Mouse (Mus musculus) limb, embryonic 12.5 days (tissue): Measurements from ENCODE around the gene Plk2. TPM values are rescaled to one million over a fixed set of nuclear protein-coding genes. Genes with fewer than 3 reads are reported as not detected.
"Not testable (repeated sequence)": the region's sequence is repeated elsewhere in the genome, so short reads cannot be mapped to it uniquely, and the experiment has no call there.

Source experiments
- ATAC-seq: fragments of 200-750 bp; cut with Nextera tagmentation; 2 replicates; pipeline ENCODE4 v1.8.0; 2017; ENCODE audit warnings: low read depth, moderate TSS enrichment; ENCODE audit not compliant: insufficient number of reproducible peaks, insufficient read depth, low FRiP score, low TSS enrichment
- H3K27ac ChIP-seq: fragments of 300-500 bp; sonication (generic); 2 replicates; pipeline ENCODE4 v1.5.1; 2016; ENCODE audit warnings: mild to moderate bottlenecking, moderate library complexity
- H3K27me3 ChIP-seq: fragments of 300-500 bp; sonication (generic); 2 replicates; pipeline ENCODE4 v1.6.1; 2016; ENCODE audit warnings: mild to moderate bottlenecking, moderate library complexity
- H3K36me3 ChIP-seq: fragments of 300-500 bp; sonication (generic); 2 replicates; pipeline ENCODE4 v1.6.1; 2016; ENCODE audit warnings: mild to moderate bottlenecking, moderate library complexity
- H3K4me1 ChIP-seq: fragments of 300-500 bp; sonication (generic); replicated peaks from 2 replicates; pipeline ENCODE4 v1.6.1; 2016
- H3K4me2 ChIP-seq: fragments of 300-500 bp; sonication (generic); 2 replicates; pipeline ENCODE4 v1.6.1; 2016; ENCODE audit warnings: mild to moderate bottlenecking, moderate library complexity
- H3K4me3 ChIP-seq: fragments of 300-500 bp; sonication (generic); replicated peaks from 2 replicates; pipeline ENCODE4 v1.5.1; 2016; ENCODE audit warnings: mild to moderate bottlenecking
- H3K9ac ChIP-seq: fragments of 300-500 bp; sonication (generic); replicated peaks from 2 replicates; pipeline ENCODE4 v1.6.1; 2016; ENCODE audit warnings: mild to moderate bottlenecking, moderate library complexity
- H3K9me3 ChIP-seq: fragments of 300-500 bp; sonication (generic); 2 replicates; pipeline ENCODE4 v1.6.1; 2016; ENCODE audit warnings: mild to moderate bottlenecking, moderate library complexity
- WGBS: fragments of 180-500 bp; shearing (Covaris S2); methylation state at CpG from one replicate; pipeline ENCODE4 v1.1.7; 2016; 5-methylcytosine and 5-hydroxymethylcytosine counted together
- polyA plus RNA-seq: library from polyadenylated mRNA; unstranded; fragments of >200 nt; fragmentation: Nextera tagmentation; extraction: Ambion mirVana; gene quantifications from 2 replicates; pipeline ENCODE4 v1.2.1, GENCODE M21; 2016

Plk2 gene
- polyA plus RNA-seq, 1 experiment from 2014 or later = 168 TPM

- no peak overlapping the region for H3K27ac ChIP-seq
- no peak overlapping the region for H3K4me3 ChIP-seq
- no peak overlapping the region for H3K9ac ChIP-seq
- no peaks in the 10 kb centered on the region for H3K9me3 ChIP-seq
- peaks cover 7% of the 10 kb centered on the region; the same call in 1 of the 2 replicates for H3K36me3 ChIP-seq
- H3K4me2 ChIP-seq = no peak overlapping the region
- no peaks in the 10 kb centered on the region for H3K27me3 ChIP-seq
- H3K4me1 ChIP-seq = peaks cover 11% of the 10 kb centered on the region; the same call in 1 of the 2 replicates
- 20% methylated on average over 8 of the region's 8 CpGs for WGBS
- no peak for ATAC-seq
Measured at GRCm38 (mm10) chr13:110392210-110392609, 2.6 kb upstream of the Plk2 start.

GRCm38 (mm10) chr13:110392631-110393030 is 2.2 kb upstream of the Plk2 start:
- H3K36me3 ChIP-seq = peaks cover 9% of the 10 kb centered on the region
- WGBS = 47% methylated on average over 3 of the region's 3 CpGs
- no peak for ATAC-seq

GRCm38 (mm10) chr13:110395179-110395794 is 441 bp downstream of the Plk2 start:
- Histone ChIP-seq H3K27me3 (no peaks in the 10 kb centered on the region), H3K4me3 (peak overlapping the region; percentile 73), H3K9me3 (0 out of 2 replicates have a peak, but pooled peaks cover 5% of the 10 kb centered on the region), H3K9ac (peak overlapping the region; percentile 89), H3K36me3 (peaks cover 36% of the 10 kb centered on the region), H3K4me2 (peak overlapping the region; percentile 95), H3K27ac (peak overlapping the region; percentile 71), H3K4me1 (peaks cover 18% of the 10 kb centered on the region; the same call in 1 of the 2 replicates)
- ATAC-seq = peak; percentile 12; the same call in 1 of the 2 replicates
- WGBS = under 1% methylated on average over 41 of the region's 41 CpGs

More at GRCm38 (mm10) chr13:110392631-110393030, 2.2 kb upstream of the Plk2 start:
- Histone ChIP-seq H3K27me3 (no peaks in the 10 kb centered on the region), H3K9me3 (no peaks in the 10 kb centered on the region), H3K4me3 (no peak overlapping the region), H3K4me1 (peaks cover 13% of the 10 kb centered on the region; the same call in 1 of the 2 replicates), H3K27ac (no peak overlapping the region), H3K9ac (no peak overlapping the region), H3K4me2 (no peak overlapping the region)

GRCm38 (mm10) chr13:110395916-110396685 is 1.3 kb downstream of the Plk2 start:
- Histone ChIP-seq H3K27ac (peak overlapping the region; percentile 71), H3K27me3 (no peaks in the 10 kb centered on the region), H3K9me3 (0 out of 2 replicates have a peak, but pooled peaks cover 5% of the 10 kb centered on the region), H3K4me1 (peaks cover 18% of the 10 kb centered on the region; the same call in 1 of the 2 replicates), H3K4me3 (peak overlapping the region; percentile 73), H3K9ac (peak overlapping the region; percentile 89), H3K36me3 (peaks cover 44% of the 10 kb centered on the region), H3K4me2 (peak overlapping the region; percentile 95)
- ATAC-seq = no peak
- 9% methylated on average over 21 of the region's 21 CpGs for WGBS

- Histone ChIP-seq H3K9ac (no peak overlapping the region; the same call in 1 of the 2 replicates), H3K4me1 (peaks cover 15% of the 10 kb centered on the region; the same call in 1 of the 2 replicates), H3K9me3 (0 out of 2 replicates have a peak, but pooled peaks cover 5% of the 10 kb centered on the region), H3K4me2 (peak overlapping the region; percentile 95), H3K36me3 (peaks cover 49% of the 10 kb centered on the region), H3K4me3 (peak overlapping the region; percentile 21), H3K27ac (no peak overlapping the region), H3K27me3 (no peaks in the 10 kb centered on the region)
- 92% methylated on average over 8 of the region's 8 CpGs for WGBS
- ATAC-seq = no peak
Measured at GRCm38 (mm10) chr13:110397750-110398149, 2.9 kb downstream of the Plk2 start.

- Histone ChIP-seq H3K27ac (no peak overlapping the region), H3K27me3 (no peaks in the 10 kb centered on the region), H3K4me3 (peak overlapping the region; percentile 21), H3K9ac (no peak overlapping the region), H3K4me1 (peaks cover 15% of the 10 kb centered on the region; the same call in 1 of the 2 replicates), H3K36me3 (peaks cover 49% of the 10 kb centered on the region), H3K9me3 (0 out of 2 replicates have a peak, but pooled peaks cover 5% of the 10 kb centered on the region), H3K4me2 (peak overlapping the region; percentile 95)
- 77% methylated on average over 24 of the region's 24 CpGs for WGBS
- no peak for ATAC-seq
Measured at GRCm38 (mm10) chr13:110398513-110399270, 3.8 kb downstream of the Plk2 start.

GRCm38 (mm10) chr13:110401443-110401842 is 6.6 kb downstream of the Plk2 start:
- 68% methylated on average over 3 of the region's 3 CpGs for WGBS
- no peak overlapping the region for H3K9ac ChIP-seq
- H3K4me1 ChIP-seq = peaks cover 13% of the 10 kb centered on the region; the same call in 1 of the 2 replicates
- no peak for ATAC-seq
- H3K27me3 ChIP-seq = no peaks in the 10 kb centered on the region
- peaks cover 49% of the 10 kb centered on the region for H3K36me3 ChIP-seq
- H3K4me3 ChIP-seq = no peak overlapping the region
- H3K27ac ChIP-seq = no peak overlapping the region
- 0 out of 2 replicates have a peak, but pooled peaks cover 5% of the 10 kb centered on the region for H3K9me3 ChIP-seq
- H3K4me2 ChIP-seq = no peak overlapping the region

GRCm38 (mm10) chr13:110401877-110402276 is 7.0 kb downstream of the Plk2 start:
- Histone ChIP-seq H3K9ac (no peak overlapping the region), H3K4me1 (peaks cover 8% of the 10 kb centered on the region; the same call in 1 of the 2 replicates), H3K4me2 (no peak overlapping the region), H3K36me3 (peaks cover 45% of the 10 kb centered on the region), H3K27ac (no peak overlapping the region), H3K4me3 (no peak overlapping the region), H3K9me3 (0 out of 2 replicates have a peak, but pooled peaks cover 5% of the 10 kb centered on the region), H3K27me3 (no peaks in the 10 kb centered on the region)
- no peak for ATAC-seq
- 82% methylated on average over 2 of the region's 2 CpGs for WGBS

- 83% methylated on average over 8 of the region's 8 CpGs for WGBS
- Histone ChIP-seq H3K4me2 (no peak overlapping the region), H3K4me1 (no peaks in the 10 kb centered on the region), H3K9me3 (0 out of 2 replicates have a peak, but pooled peaks cover 3% of the 10 kb centered on the region), H3K9ac (no peak overlapping the region), H3K36me3 (peaks cover 25% of the 10 kb centered on the region), H3K27me3 (no peaks in the 10 kb centered on the region), H3K27ac (no peak overlapping the region), H3K4me3 (no peak overlapping the region)
- ATAC-seq = no peak
Measured at GRCm38 (mm10) chr13:110404059-110404458, 9.2 kb downstream of the Plk2 start.

GRCm38 (mm10) chr13:110404686-110405085 is 9.8 kb downstream of the Plk2 start:
- H3K9me3 ChIP-seq, H3K27me3 ChIP-seq, H3K4me2 ChIP-seq, H3K4me1 ChIP-seq, H3K9ac ChIP-seq, ATAC-seq, H3K27ac ChIP-seq, H3K4me3 ChIP-seq: not testable (repeated sequence)
- H3K36me3 ChIP-seq = peaks cover 19% of the 10 kb centered on the region
- WGBS = 88% methylated on average over 5 of the region's 5 CpGs
